Mouse (Mus musculus) megakaryocyte, embryonic 14.5 days (primary cell): ENCODE data around the gene Rnf167.

Source experiments
- FLI1 ChIP-seq: IDR thresholded peaks from 2 replicates; pipeline ENCODE4 v1.6.1; 2012; ENCODE audit warnings: low read length, inconsistent platforms, mixed read lengths
- GATA1 ChIP-seq: IDR thresholded peaks from 3 replicates; pipeline ENCODE4 v1.6.1; 2012; ENCODE audit warnings: mixed read lengths, low read length, inconsistent platforms, borderline replicate concordance

- no peak for TF ChIP-seq GATA1
- no peak for TF ChIP-seq FLI1
Observed at GRCm38 (mm10) chr11:70643051-70643450, 4.0 kb upstream of the Rnf167 start.
